Mouse (Mus musculus) bone marrow, adult 2 months (tissue): ENCODE measurements around the gene Gh. TPM values are rescaled to one million over a fixed set of nuclear protein-coding genes. Genes with fewer than 3 reads are reported as not detected.

ENCODE experiments used
- H3K27ac ChIP-seq: fragments of 200-500 bp; 2 replicates; pipeline ENCODE4 v1.5.1; 2012; ENCODE audit warnings: low read depth, mild to moderate bottlenecking, control low read depth, inconsistent platforms, low read length; ENCODE audit not compliant: control insufficient read depth, poor library complexity, insufficient read depth
- H3K4me1 ChIP-seq: fragments of 200-500 bp; 2 replicates; pipeline ENCODE4 v1.6.1; 2011; ENCODE audit warnings: low read length; ENCODE audit not compliant: control insufficient read depth, insufficient read depth
- H3K4me3 ChIP-seq: fragments of 200-500 bp; replicated peaks from 2 replicates; pipeline ENCODE3; 2011; ENCODE audit warnings: mild to moderate bottlenecking, low read depth, low read length, control low read depth; ENCODE audit not compliant: control insufficient read depth
- CTCF ChIP-seq: fragments of 200-500 bp; IDR thresholded peaks from 2 replicates; pipeline ENCODE4 v1.5.1; 2011; ENCODE audit warnings: low read length, control low read depth; ENCODE audit not compliant: control insufficient read depth, insufficient read depth
- POLR2A ChIP-seq: fragments of 200-500 bp; IDR thresholded peaks from 2 replicates; pipeline ENCODE4 v1.6.1; 2011; ENCODE audit warnings: low read depth, mild to moderate bottlenecking, control low read depth, low read length, borderline replicate concordance; ENCODE audit not compliant: control insufficient read depth
- WGBS: fragments of 180-500 bp; shearing (Covaris S2); methylation state at CpG from one replicate; pipeline ENCODE4 v1.1.7; 2018; 5-methylcytosine and 5-hydroxymethylcytosine counted together
- polyA plus RNA-seq: library from polyadenylated mRNA; stranded (reverse); fragments of >200 nt; gene quantifications from 2 replicates; pipeline ENCODE4 v1.2.4, GENCODE M21; 2011; ENCODE audit warnings: low replicate concordance; ENCODE audit not compliant: missing spikeins, insufficient read depth, insufficient read length

The Gh gene
- polyA plus RNA-seq, 1 experiment, result not detected

- TF ChIP-seq POLR2A (no peak), CTCF (no peak)
- 82% methylated on average over 3 of the region's 3 CpGs for WGBS
- peak overlapping the region; percentile 40 for H3K27ac ChIP-seq
- no peaks in the 10 kb centered on the region; the same call in 1 of the 2 replicates for H3K4me1 ChIP-seq
- H3K4me3 ChIP-seq, result no peak overlapping the region
Measured at GRCm38 (mm10) chr11:106306065-106306385, 4.4 kb upstream of the Gh start.

GRCm38 (mm10) chr11:106305348-106306064 lies 3.8 kb upstream of the Gh start:
- 45% methylated on average over 10 of the region's 10 CpGs for WGBS

GRCm38 (mm10) chr11:106302634-106303033 lies 969 bp upstream of the Gh start:
- Histone ChIP-seq H3K4me1 (no peaks in the 10 kb centered on the region; the same call in 1 of the 2 replicates), H3K4me3 (no peak overlapping the region), H3K27ac (no peak overlapping the region)
- TF ChIP-seq CTCF (peak; percentile 94), POLR2A (no peak)
- WGBS, result 2% methylated on average over 2 of the region's 2 CpGs

More at GRCm38 (mm10) chr11:106305348-106306064, 3.8 kb upstream of the Gh start:
- Histone ChIP-seq H3K4me1 (no peaks in the 10 kb centered on the region; the same call in 1 of the 2 replicates), H3K27ac (peak overlapping the region; percentile 68), H3K4me3 (no peak overlapping the region)
- no peak for TF ChIP-seq POLR2A
- TF ChIP-seq CTCF, result no peak

GRCm38 (mm10) chr11:106291861-106292260 lies 9.8 kb downstream of the Gh start:
- no peak overlapping the region for H3K27ac ChIP-seq
- 70% methylated on average over 2 of the region's 2 CpGs for WGBS
- H3K4me1 ChIP-seq, result no peaks in the 10 kb centered on the region
- no peak for TF ChIP-seq POLR2A
- no peak for TF ChIP-seq CTCF
- H3K4me3 ChIP-seq, result no peak overlapping the region

GRCm38 (mm10) chr11:106290376-106290775 lies 11.3 kb downstream of the Gh start:
- 88% methylated on average over 5 of the region's 5 CpGs for WGBS
- Histone ChIP-seq H3K4me3 (no peak overlapping the region), H3K27ac (no peak overlapping the region), H3K4me1 (no peaks in the 10 kb centered on the region)
- TF ChIP-seq CTCF (no peak), POLR2A (no peak)

- no peak overlapping the region for H3K27ac ChIP-seq
- 65% methylated on average over 8 of the region's 8 CpGs for WGBS
- H3K4me3 ChIP-seq, result no peak overlapping the region
- no peaks in the 10 kb centered on the region for H3K4me1 ChIP-seq
- TF ChIP-seq POLR2A, result no peak
- peak; percentile 34; the same call in 1 of the 2 replicates for TF ChIP-seq CTCF
Measured at GRCm38 (mm10) chr11:106289369-106289768, 12.3 kb downstream of the Gh start.

GRCm38 (mm10) chr11:106286987-106287386 lies 14.7 kb downstream of the Gh start:
- Histone ChIP-seq H3K4me1 (no peaks in the 10 kb centered on the region), H3K4me3 (no peak overlapping the region), H3K27ac (no peak overlapping the region)
- no peak for TF ChIP-seq POLR2A
- TF ChIP-seq CTCF, result no peak
- WGBS, result 86% methylated on average over 11 of the region's 11 CpGs

- TF ChIP-seq POLR2A (no peak), CTCF (no peak)
- H3K4me3 ChIP-seq, result no peak overlapping the region
- no peak overlapping the region for H3K27ac ChIP-seq
- H3K4me1 ChIP-seq, result no peaks in the 10 kb centered on the region
- 84% methylated on average over 7 of the region's 7 CpGs for WGBS
Measured at GRCm38 (mm10) chr11:106286206-106286605, 15.5 kb downstream of the Gh start.
